8 mouse cellular contexts compared by ENCODE assay signal in genomic region chr10:3941054-3941757, GRCm38 (mm10). TPM values are rescaled to one million over a fixed set of nuclear protein-coding genes. Genes with fewer than 3 reads are reported as not detected.
DNase-seq lines count a peak whose midpoint lies in the region; ATAC-seq lines count a peak whose summit lies in the region.

No protein-coding gene starts in this region.

- H3K4me1 ChIP-seq in embryonic facial prominence, embryonic 12.5 days, result peaks cover 11% of the 10 kb centered on the region; the same call in 1 of the 2 replicates

- no peaks in the 10 kb centered on the region for H3K9me3 ChIP-seq in embryonic facial prominence, embryonic 12.5 days

- H3K36me3 ChIP-seq in embryonic facial prominence, embryonic 12.5 days, result peaks cover 12% of the 10 kb centered on the region

- H3K4me2 ChIP-seq in embryonic facial prominence, embryonic 12.5 days (replicated peaks), result no peak overlapping the region

- no peak overlapping the region for H3K27ac ChIP-seq in embryonic facial prominence, embryonic 12.5 days

- no peak overlapping the region for H3K9ac ChIP-seq in embryonic facial prominence, embryonic 12.5 days

- no peaks in the 10 kb centered on the region for H3K27me3 ChIP-seq in embryonic facial prominence, embryonic 12.5 days

- 26% methylated on average over 11 of the region's 11 CpGs for WGBS in embryonic facial prominence, embryonic 12.5 days

- no peak overlapping the region for H3K4me3 ChIP-seq in embryonic facial prominence, embryonic 12.5 days

- intact Hi-C loops in gastrocnemius, postnatal 14 days (cut with DNase I; ENCODE audit: low total_unique reads), result loop anchor here (5.0 kb wide), 1 partner anchor 609 kb away; no protein-coding TSS in a partner anchor

- peak; percentile 31; the same call in 1 of the 2 replicates for ATAC-seq in embryonic facial prominence, embryonic 12.5 days (ENCODE audit: insufficient number of reproducible peaks, insufficient read depth, low FRiP score, low TSS enrichment)
- ATAC-seq in activated CD4-positive, CD25-positive, alpha-beta regulatory T cell, adult 4 months, result no peak

- peak; percentile 26 for DNase-seq in gastrocnemius, postnatal 14 days
- DNase-seq in gastrocnemius, adult 8-10 months (ENCODE audit: low spot score in 2 of 2), result no peak
- peak; percentile 68 for DNase-seq in kidney, adult 18-20 months
- peak; percentile 76 for DNase-seq in lung, postnatal 25 days (ENCODE audit: low spot score)
- no peak for DNase-seq in frontal cortex, adult 2 months (ENCODE audit: extremely low spot score in 1 of 2, low spot score in 1 of 2)
- DNase-seq in thymus, postnatal 0 days (ENCODE audit: low spot score), result no peak

RNA-seq across cellular contexts. Expression of gene Mthfd1l, which starts 31.7 kb away (rescaled TPM):
- total RNA-seq in gastrocnemius, postnatal 14 days (2021), result 1 to 10 TPM; 2.0 to 2.5 TPM
- 1 to 10 TPM in 1 of 4 experiments, under 1 TPM in 3; 0.56 to 1.1 (median 0.65) TPM for total RNA-seq in gastrocnemius, adult 8-10 months (2022)
- 10.2 and 12.3 TPM in 2 replicates for polyA plus RNA-seq in embryonic facial prominence, embryonic 12.5 days (2016; fragmentation: Nextera tagmentation; extraction: Ambion mirVana)
- polyA plus RNA-seq in frontal cortex, adult 2 months (2012; rRNA removed), result 6.2 and 6.3 TPM in 2 replicates
- 17.4 and 18.4 TPM in 2 replicates for polyA plus RNA-seq in thymus, postnatal 0 days (2015; fragmentation: Nextera tagmentation; extraction: Ambion mirVana)
- 10 to 100 TPM; 12.7 to 15.4 TPM for polyA plus RNA-seq in activated CD4-positive, CD25-positive, alpha-beta regulatory T cell, adult 4 months (2017; shearing (Covaris generic))

Comparison
In these comparisons a context has a peak if more than half of its experiments do, and no peak if none do; other contexts are left out.
1. DNase-seq: peak in gastrocnemius, postnatal 14 days (single experiment), kidney, adult 18-20 months (single experiment) and lung, postnatal 25 days (single experiment); none in gastrocnemius, adult 8-10 months (0 of 2), frontal cortex, adult 2 months (0 of 2) and thymus, postnatal 0 days (single experiment).